Mouse (Mus musculus): Measurements from ENCODE around the gene Aifm2. TPM values are rescaled to one million over a fixed set of nuclear protein-coding genes. Genes with fewer than 3 reads are reported as not detected.

The Aifm2 gene
- polyA plus RNA-seq, 1 experiment from 2014 or later: 4.4 TPM

GRCm38 (mm10) chr10:61689405-61689804 is 25.7 kb upstream of the Aifm2 start:
- Histone ChIP-seq H3K36me3 (ENCODE audit: control insufficient read depth, insufficient read depth, low read length) (peaks cover 82% of the 10 kb centered on the region), H3K27ac (ENCODE audit: low read depth, low read length) (no peak overlapping the region), H3K4me3 (ENCODE audit: low read depth, low read length) (no peak overlapping the region), H3K4me1 (ENCODE audit: control insufficient read depth, insufficient read depth, low read length) (no peaks in the 10 kb centered on the region), H3K9me3 (replicated peaks; ENCODE audit: control insufficient read depth, low read length) (no peaks in the 10 kb centered on the region), H3K27me3 (replicated peaks; ENCODE audit: control insufficient read depth, insufficient read depth, low read length) (no peaks in the 10 kb centered on the region), H3K9ac (ENCODE audit: low read length) (no peak overlapping the region), H3K4me2 (ENCODE audit: low read length) (no peak overlapping the region)
- WGBS: 89% methylated on average over 8 of the region's 8 CpGs
- no peak for ATAC-seq
- no peak for DNase-seq (ENCODE audit: low spot score)

GRCm38 (mm10) chr10:61693563-61693962 is 21.5 kb upstream of the Aifm2 start:
- Histone ChIP-seq H3K27ac (ENCODE audit: low read depth, low read length) (no peak overlapping the region), H3K36me3 (ENCODE audit: control insufficient read depth, insufficient read depth, low read length) (peaks cover 45% of the 10 kb centered on the region), H3K4me1 (ENCODE audit: control insufficient read depth, insufficient read depth, low read length) (peaks cover 11% of the 10 kb centered on the region), H3K4me3 (ENCODE audit: low read depth, low read length) (no peak overlapping the region), H3K4me2 (ENCODE audit: low read length) (no peak overlapping the region), H3K27me3 (replicated peaks; ENCODE audit: control insufficient read depth, insufficient read depth, low read length) (no peaks in the 10 kb centered on the region), H3K9ac (ENCODE audit: low read length) (no peak overlapping the region), H3K9me3 (replicated peaks; ENCODE audit: control insufficient read depth, low read length) (no peaks in the 10 kb centered on the region)
- no peak for ATAC-seq
- 78% methylated on average over 4 of the region's 4 CpGs for WGBS
- DNase-seq (ENCODE audit: low spot score): no peak

GRCm38 (mm10) chr10:61694870-61695670 is 20.0 kb upstream of the Aifm2 start, which contains the start of gene Tysnd1:
Gene Tysnd1, plus strand, starts transcription at chr10:61695514.
- peak within 1 kb of the TSS; percentile 77 for H3K9ac ChIP-seq (ENCODE audit: low read length)
- peaks cover 11% of the 10 kb centered on the region for H3K4me1 ChIP-seq (ENCODE audit: control insufficient read depth, insufficient read depth, low read length)
- under 1% methylated on average over 42 of the region's 42 CpGs for WGBS
- H3K9me3 ChIP-seq (replicated peaks; ENCODE audit: control insufficient read depth, low read length): no peaks in the 10 kb centered on the region
- H3K36me3 ChIP-seq (ENCODE audit: control insufficient read depth, insufficient read depth, low read length): peaks cover 37% of the 10 kb centered on the region
- no peaks in the 10 kb centered on the region for H3K27me3 ChIP-seq (replicated peaks; ENCODE audit: control insufficient read depth, insufficient read depth, low read length)
- DNase-seq (ENCODE audit: low spot score): peak; percentile 99
- ATAC-seq: peak; percentile 99
- H3K4me2 ChIP-seq (ENCODE audit: low read length): peak within 1 kb of the TSS; percentile 99
- H3K4me3 ChIP-seq (ENCODE audit: low read depth, low read length): peak within 1 kb of the TSS; percentile 82
- H3K27ac ChIP-seq (ENCODE audit: low read depth, low read length): no peak within 1 kb of the TSS

GRCm38 (mm10) chr10:61695703-61696559 is 19.1 kb upstream of the Aifm2 start:
- peak overlapping the region; percentile 82 for H3K4me3 ChIP-seq (ENCODE audit: low read depth, low read length)
- peaks cover 11% of the 10 kb centered on the region for H3K4me1 ChIP-seq (ENCODE audit: control insufficient read depth, insufficient read depth, low read length)
- under 1% methylated on average over 98 of the region's 111 CpGs for WGBS
- ATAC-seq (peak; percentile 4; the same call in 1 of the 2 replicates), DNase-seq (ENCODE audit: low spot score) (no peak)
- H3K9ac ChIP-seq (ENCODE audit: low read length): peak overlapping the region; percentile 77
- H3K4me2 ChIP-seq (ENCODE audit: low read length): peak overlapping the region; percentile 99
- H3K27me3 ChIP-seq (replicated peaks; ENCODE audit: control insufficient read depth, insufficient read depth, low read length): no peaks in the 10 kb centered on the region
- no peak overlapping the region for H3K27ac ChIP-seq (ENCODE audit: low read depth, low read length)
- peaks cover 28% of the 10 kb centered on the region for H3K36me3 ChIP-seq (ENCODE audit: control insufficient read depth, insufficient read depth, low read length)
- no peaks in the 10 kb centered on the region for H3K9me3 ChIP-seq (replicated peaks; ENCODE audit: control insufficient read depth, low read length)

- WGBS: 8% methylated on average over 19 of the region's 19 CpGs
- H3K9me3 ChIP-seq (replicated peaks; ENCODE audit: control insufficient read depth, low read length): no peaks in the 10 kb centered on the region
- peak overlapping the region; percentile 99 for H3K4me2 ChIP-seq (ENCODE audit: low read length)
- H3K9ac ChIP-seq (ENCODE audit: low read length): peak overlapping the region; percentile 77
- no peak overlapping the region for H3K27ac ChIP-seq (ENCODE audit: low read depth, low read length)
- no peak for DNase-seq (ENCODE audit: low spot score)
- H3K4me3 ChIP-seq (ENCODE audit: low read depth, low read length): peak overlapping the region; percentile 82
- H3K36me3 ChIP-seq (ENCODE audit: control insufficient read depth, insufficient read depth, low read length): peaks cover 22% of the 10 kb centered on the region
- H3K4me1 ChIP-seq (ENCODE audit: control insufficient read depth, insufficient read depth, low read length): peaks cover 11% of the 10 kb centered on the region
- H3K27me3 ChIP-seq (replicated peaks; ENCODE audit: control insufficient read depth, insufficient read depth, low read length): no peaks in the 10 kb centered on the region
- no peak for ATAC-seq
Observed at GRCm38 (mm10) chr10:61696560-61696823, 18.6 kb upstream of the Aifm2 start.

- WGBS: 91% methylated on average over 2 of the region's 2 CpGs
- DNase-seq (ENCODE audit: low spot score): no peak
- no peak overlapping the region for H3K9ac ChIP-seq (ENCODE audit: low read length)
Observed at GRCm38 (mm10) chr10:61697028-61697427, 18.0 kb upstream of the Aifm2 start.

GRCm38 (mm10) chr10:61704663-61705062 is 10.4 kb upstream of the Aifm2 start:
- no peak overlapping the region for H3K4me3 ChIP-seq (ENCODE audit: low read depth, low read length)
- no peaks in the 10 kb centered on the region for H3K9me3 ChIP-seq (replicated peaks; ENCODE audit: control insufficient read depth, low read length)
- H3K27me3 ChIP-seq (replicated peaks; ENCODE audit: control insufficient read depth, insufficient read depth, low read length): no peaks in the 10 kb centered on the region
- WGBS: 81% methylated on average over 4 of the region's 4 CpGs
- no peak overlapping the region for H3K9ac ChIP-seq (ENCODE audit: low read length)
- H3K27ac ChIP-seq (ENCODE audit: low read depth, low read length): no peak overlapping the region
- ATAC-seq (no peak), DNase-seq (ENCODE audit: low spot score) (peak; percentile 11)
- no peak overlapping the region for H3K4me2 ChIP-seq (ENCODE audit: low read length)
- H3K4me1 ChIP-seq (ENCODE audit: control insufficient read depth, insufficient read depth, low read length): no peaks in the 10 kb centered on the region
- H3K36me3 ChIP-seq (ENCODE audit: control insufficient read depth, insufficient read depth, low read length): peaks cover 21% of the 10 kb centered on the region

More at GRCm38 (mm10) chr10:61697028-61697427, 18.0 kb upstream of the Aifm2 start:
- H3K27me3 ChIP-seq (replicated peaks; ENCODE audit: control insufficient read depth, insufficient read depth, low read length): no peaks in the 10 kb centered on the region
- H3K4me2 ChIP-seq (ENCODE audit: low read length): peak overlapping the region; percentile 99
- H3K27ac ChIP-seq (ENCODE audit: low read depth, low read length): no peak overlapping the region
- H3K36me3 ChIP-seq (ENCODE audit: control insufficient read depth, insufficient read depth, low read length): peaks cover 21% of the 10 kb centered on the region
- 0 out of 2 replicates have a peak overlapping the region, but pooled peaks have one; percentile 82 for H3K4me3 ChIP-seq (ENCODE audit: low read depth, low read length)
- no peaks in the 10 kb centered on the region for H3K9me3 ChIP-seq (replicated peaks; ENCODE audit: control insufficient read depth, low read length)
- no peak for ATAC-seq
- H3K4me1 ChIP-seq (ENCODE audit: control insufficient read depth, insufficient read depth, low read length): peaks cover 11% of the 10 kb centered on the region

GRCm38 (mm10) chr10:61706412-61707375 is 8.4 kb upstream of the Aifm2 start:
- Histone ChIP-seq H3K4me1 (ENCODE audit: control insufficient read depth, insufficient read depth, low read length) (no peaks in the 10 kb centered on the region), H3K9ac (ENCODE audit: low read length) (no peak overlapping the region), H3K4me3 (ENCODE audit: low read depth, low read length) (no peak overlapping the region), H3K36me3 (ENCODE audit: control insufficient read depth, insufficient read depth, low read length) (peaks cover 21% of the 10 kb centered on the region), H3K9me3 (replicated peaks; ENCODE audit: control insufficient read depth, low read length) (no peaks in the 10 kb centered on the region), H3K4me2 (ENCODE audit: low read length) (no peak overlapping the region), H3K27ac (ENCODE audit: low read depth, low read length) (no peak overlapping the region), H3K27me3 (replicated peaks; ENCODE audit: control insufficient read depth, insufficient read depth, low read length) (no peaks in the 10 kb centered on the region)
- DNase-seq (ENCODE audit: low spot score): no peak
- no peak for ATAC-seq
- WGBS: 79% methylated on average over 6 of the region's 6 CpGs
